Mouse (Mus musculus): Measurements from ENCODE around the gene Il1r2.

Gene Il1r2

DNA sequence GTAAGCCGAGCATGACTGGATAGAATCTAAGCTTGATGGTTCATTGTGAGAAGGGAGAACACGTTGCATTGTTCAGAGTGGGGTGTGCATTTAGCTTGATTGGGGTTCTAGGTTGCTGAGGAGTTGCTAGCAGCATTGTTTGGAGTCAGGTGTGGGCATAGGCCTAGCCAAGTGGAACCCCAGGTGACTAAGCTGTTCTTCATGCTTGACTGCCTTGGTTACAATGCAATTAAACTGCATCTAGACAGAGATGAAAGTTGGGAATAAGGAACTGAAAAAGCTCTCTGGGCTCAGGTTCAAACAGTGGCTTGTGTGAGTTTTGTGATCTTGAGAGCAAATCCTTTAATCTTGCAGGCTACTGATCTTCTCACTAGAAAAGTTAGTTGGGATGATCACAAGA lies 55.4 kb downstream of the Il1r2 start:
- DNase-seq (ENCODE audit: low spot score in 2 of 2): no peak

DNA sequence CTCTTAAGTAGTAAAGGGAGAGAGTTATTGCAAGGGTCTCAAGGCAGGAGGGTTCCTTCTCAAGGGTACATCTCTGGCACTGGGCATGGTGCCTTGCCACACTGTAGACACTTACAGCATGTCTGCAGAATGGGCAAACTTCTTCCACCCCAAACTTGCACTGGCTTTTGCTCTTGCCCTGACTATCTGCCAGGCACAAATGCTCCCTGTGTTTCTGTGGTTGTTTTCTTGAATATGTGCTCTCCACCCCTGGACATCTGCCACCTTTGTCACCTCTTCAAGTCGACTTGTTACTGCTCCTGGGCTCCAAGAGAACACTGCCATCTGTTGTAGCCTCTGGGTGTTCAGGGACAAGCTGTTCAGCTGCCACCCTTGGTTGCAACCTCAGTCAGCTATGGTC lies 57.8 kb downstream of the Il1r2 start:
- no peak for DNase-seq (ENCODE audit: low spot score in 2 of 2)

DNA sequence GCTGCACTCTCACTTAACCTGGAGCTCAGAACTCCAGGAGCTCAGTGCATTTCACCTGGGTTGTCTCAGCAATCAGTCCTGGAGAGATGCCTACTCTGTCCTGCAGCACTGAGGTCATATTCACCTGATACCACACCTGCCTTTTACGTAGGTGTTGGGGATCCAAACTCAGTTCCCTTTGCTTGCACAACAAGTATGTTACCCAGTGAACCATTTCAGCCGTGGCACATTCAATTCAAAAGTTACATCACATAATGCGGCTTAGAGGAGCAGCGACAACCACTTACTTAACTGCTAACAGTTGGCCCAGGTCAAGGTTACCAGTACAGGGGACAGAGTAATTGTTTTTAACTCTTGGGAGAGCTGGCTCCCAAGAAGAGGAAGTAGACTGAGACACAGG lies 58.8 kb downstream of the Il1r2 start:
- no peak for DNase-seq (ENCODE audit: low spot score in 2 of 2)

- DNase-seq (ENCODE audit: low spot score in 2 of 2): no peak
Measured at GRCm38 (mm10) chr1:40133567-40133966, 59.7 kb downstream of the Il1r2 start.

- DNase-seq (ENCODE audit: low spot score in 2 of 2): peak; percentile 44 to 64
Measured at GRCm38 (mm10) chr1:40139798-40140532, 66.1 kb downstream of the Il1r2 start.

- DNase-seq (ENCODE audit: low spot score in 2 of 2): no peak
Measured at GRCm38 (mm10) chr1:40156096-40156495, 82.2 kb downstream of the Il1r2 start.

DNA sequence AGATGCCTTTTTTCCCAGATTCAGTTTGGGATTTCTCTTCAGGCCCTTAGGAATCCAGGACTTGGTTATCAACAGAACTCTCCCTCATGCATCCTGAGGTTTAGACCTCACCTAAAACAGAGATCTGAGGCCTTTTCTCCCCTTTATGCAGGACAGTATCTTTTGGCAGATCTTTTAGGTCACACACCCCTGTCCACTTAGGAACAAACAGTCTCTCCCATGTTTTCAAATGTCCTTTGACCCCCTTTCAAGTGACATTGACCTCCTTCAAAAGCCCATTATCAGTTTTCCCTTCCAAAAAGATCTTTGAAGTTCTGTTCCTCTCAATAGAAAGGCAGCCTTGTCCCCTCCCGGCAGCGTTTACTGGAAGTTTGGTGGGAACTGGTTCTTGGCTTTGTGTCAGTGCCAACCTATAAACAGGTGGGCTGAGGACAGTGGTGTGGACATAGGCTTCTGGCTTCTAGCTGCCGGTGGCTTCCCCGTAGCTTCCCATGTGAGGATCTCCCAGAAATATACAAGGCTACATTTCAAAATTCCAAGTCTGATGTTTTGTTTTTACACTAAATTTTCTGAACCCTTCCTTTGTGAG lies 89.5 kb downstream of the Il1r2 start:
- no peak for DNase-seq (ENCODE audit: low spot score in 2 of 2)

GRCm38 (mm10) chr1:40164331-40164730 lies 90.5 kb downstream of the Il1r2 start:
- no peak for DNase-seq (ENCODE audit: low spot score in 2 of 2)

DNA sequence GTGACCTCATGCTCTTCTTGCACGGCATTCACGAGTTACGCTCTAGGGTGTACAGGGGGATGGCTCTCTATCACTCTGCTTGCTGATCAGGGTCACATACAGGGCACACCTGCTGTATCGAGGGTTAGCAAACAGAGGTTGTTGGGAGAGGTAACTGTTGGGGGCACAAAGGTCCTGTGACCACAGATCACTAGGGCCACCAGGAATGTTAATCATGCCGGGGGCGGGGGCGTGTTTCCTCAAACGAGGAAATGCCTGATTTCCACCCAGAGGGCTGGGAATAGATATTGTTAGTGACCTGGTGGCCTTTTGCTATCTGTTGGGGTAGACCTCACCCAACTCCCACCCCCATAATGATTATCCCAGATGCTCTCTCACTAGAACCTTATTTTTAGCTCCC lies 93.7 kb downstream of the Il1r2 start:
- no peak for DNase-seq (ENCODE audit: low spot score in 2 of 2)

GRCm38 (mm10) chr1:40171878-40172277 lies 98.0 kb downstream of the Il1r2 start:
- DNase-seq (ENCODE audit: low spot score in 2 of 2): peak in 1 of 2 experiments; percentile 9

DNA sequence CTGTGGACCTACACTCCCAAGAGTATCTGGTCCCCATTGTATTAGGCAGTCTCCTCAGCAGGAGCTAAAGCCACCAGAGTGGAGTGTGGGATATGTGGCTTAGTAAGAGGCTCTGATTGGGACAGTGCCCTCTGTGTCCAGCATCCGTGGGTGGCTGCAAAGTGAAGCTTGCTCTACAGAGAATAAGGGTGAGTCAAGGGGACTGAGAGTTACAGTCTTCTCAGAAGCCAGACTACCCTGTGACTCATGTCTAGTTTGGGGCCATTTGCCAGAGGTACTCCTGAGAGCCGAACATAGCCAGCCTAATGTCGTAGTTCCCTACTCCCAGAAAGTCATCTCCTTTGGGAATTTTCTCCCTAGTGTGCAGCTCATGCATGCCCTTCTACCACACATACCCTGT lies 100.3 kb downstream of the Il1r2 start:
- no peak for DNase-seq (ENCODE audit: low spot score in 2 of 2)
